Mouse (Mus musculus) testis, adult 2 months (tissue): ENCODE results near the gene Fcrla.

Experiments
- CTCF ChIP-seq: fragments of 200-500 bp; IDR thresholded peaks from 2 replicates; pipeline ENCODE4 v1.5.1; 2012; ENCODE audit warnings: low read depth, mild to moderate bottlenecking, inconsistent platforms, low read length, moderate library complexity; ENCODE audit not compliant: control insufficient read depth, insufficient read depth, insufficient replicate concordance
- POLR2A ChIP-seq: fragments of 200-500 bp; IDR thresholded peaks from 2 replicates; pipeline ENCODE4 v1.6.1; 2012; ENCODE audit warnings: low read depth, mild to moderate bottlenecking, inconsistent platforms, low read length, moderate library complexity; ENCODE audit not compliant: control insufficient read depth

GRCm38 (mm10) chr1:170896651-170897281 lies 30.6 kb downstream of the Fcrla start:
- TF ChIP-seq POLR2A: no peak
- TF ChIP-seq CTCF: no peak
